Mouse (Mus musculus) cerebellum, adult 2 months (tissue): Measurements from ENCODE around the gene Gdf15. TPM values are rescaled to one million over a fixed set of nuclear protein-coding genes. Genes with fewer than 3 reads are reported as not detected.
A peak's percentile ranks its signal among the peaks of the same experiment; 100 is the strongest.

Experiments used
- DNase-seq, 2 experiments: peaks; one replicate each; pipeline ENCODE4 v3.0.0; 2021
- H3K27ac ChIP-seq: fragments of 200-500 bp; 2 replicates; pipeline ENCODE4 v1.5.1; 2012; ENCODE audit warnings: low read length, control low read depth, inconsistent platforms; ENCODE audit not compliant: insufficient read depth
- H3K27me3 ChIP-seq: fragments of 200-500 bp; 2 replicates; pipeline ENCODE4 v1.6.1; 2012; ENCODE audit warnings: inconsistent platforms, mild to moderate bottlenecking, low read length, moderate library complexity; ENCODE audit not compliant: control insufficient read depth, insufficient read depth
- H3K4me1 ChIP-seq: fragments of 200-500 bp; 2 replicates; pipeline ENCODE4 v1.6.1; 2011; ENCODE audit warnings: low read length; ENCODE audit not compliant: control insufficient read depth, insufficient read depth
- H3K4me3 ChIP-seq: fragments of 200-500 bp; replicated peaks from 2 replicates; pipeline ENCODE3; 2011; ENCODE audit warnings: mild to moderate bottlenecking, low read depth, low read length, control low read depth; ENCODE audit not compliant: insufficient read depth
- CTCF ChIP-seq: fragments of 200-500 bp; IDR thresholded peaks from 2 replicates; pipeline ENCODE4 v1.5.1; 2011; ENCODE audit warnings: low read depth, mild to moderate bottlenecking, control low read depth, low read length, moderate library complexity, borderline replicate concordance; ENCODE audit not compliant: insufficient read depth
- POLR2A ChIP-seq: fragments of 200-500 bp; IDR thresholded peaks from 2 replicates; pipeline ENCODE4 v1.6.1; 2011; ENCODE audit warnings: low read length, control low read depth, borderline replicate concordance; ENCODE audit not compliant: insufficient read depth
- WGBS: fragments of 180-500 bp; shearing (Covaris S2); methylation state at CpG from one replicate; pipeline ENCODE4 v1.1.7; 2018; 5-methylcytosine and 5-hydroxymethylcytosine counted together
- polyA plus RNA-seq: library from polyadenylated mRNA; depleted of rRNA; stranded (reverse); fragments of >200 nt; gene quantifications from 2 replicates; pipeline ENCODE4 v1.2.3, GENCODE M21; 2012

Gene Gdf15
- polyA plus RNA-seq, 1 experiment = 0.28 TPM

DNA sequence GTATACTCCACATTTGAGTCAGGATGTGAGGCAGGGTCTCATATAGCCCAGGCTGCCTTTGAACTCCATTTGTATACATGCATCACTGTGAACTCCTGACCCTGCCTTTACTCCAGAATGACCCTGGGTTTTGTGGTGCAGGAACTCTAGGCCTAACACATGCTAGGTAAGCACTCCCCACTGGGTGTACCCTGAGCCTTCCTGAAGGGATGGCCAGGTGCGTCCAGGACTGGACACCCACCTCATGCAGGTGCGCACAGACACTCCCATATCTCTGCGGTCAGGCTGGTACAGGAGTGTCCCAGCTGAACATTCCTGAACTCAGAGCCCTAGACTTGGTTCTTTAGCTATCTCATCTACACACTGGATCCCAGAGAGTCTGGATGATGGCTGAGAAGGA is 41.9 kb upstream of the Gdf15 start:
- Histone ChIP-seq H3K4me1 (peaks cover 10% of the 10 kb centered on the region), H3K27ac (peak overlapping the region; percentile 98), H3K27me3 (no peaks in the 10 kb centered on the region), H3K4me3 (peak overlapping the region; percentile 76)
- DNase-seq = peak in 1 of 2 experiments; percentile 31
- 82% methylated on average over 3 of the region's 3 CpGs for WGBS
- no peak for TF ChIP-seq POLR2A
- TF ChIP-seq CTCF = no peak

DNA sequence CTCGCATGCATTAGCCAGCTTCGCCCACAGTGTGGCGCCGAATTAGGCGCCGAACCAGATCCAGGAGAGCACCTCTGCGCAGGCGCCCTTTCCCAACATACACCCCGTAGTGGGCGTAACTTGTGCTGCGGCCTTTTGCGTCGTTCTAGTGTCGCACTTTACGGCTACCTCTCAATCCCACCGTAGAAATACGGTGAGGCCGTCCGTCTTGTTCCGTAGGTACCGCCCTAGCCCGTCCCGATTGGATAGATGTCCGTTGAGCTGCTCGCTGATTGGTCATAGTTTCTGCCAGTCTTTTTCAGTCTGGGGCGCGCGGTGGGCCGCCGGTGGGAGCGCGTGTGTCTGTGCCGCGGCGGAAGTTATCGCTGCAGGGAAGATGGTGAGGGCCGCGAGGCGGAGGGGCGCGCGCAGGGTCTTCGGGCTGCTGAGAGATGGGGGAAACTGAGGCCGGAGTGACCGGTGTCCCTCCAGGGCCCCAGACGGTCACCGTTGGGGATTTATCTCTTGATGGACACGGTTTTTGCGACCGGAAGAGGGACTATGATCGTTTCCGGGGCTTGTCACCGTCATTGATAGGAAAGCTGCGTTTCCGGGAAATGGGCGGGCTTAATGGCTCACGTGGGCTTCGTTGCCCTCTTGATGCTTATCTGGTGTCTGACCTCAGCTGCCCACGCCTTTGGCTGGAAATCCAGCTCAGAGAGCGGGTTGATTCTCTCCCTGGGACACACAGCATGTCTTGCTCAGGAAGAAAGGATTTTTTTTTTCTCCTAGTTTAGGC is 41.0 kb upstream of the Gdf15 start, which contains the start of gene Lsm4:
TSS of gene Lsm4 (plus strand) at position 170 of the 778 bp plus-strand sequence.
- peak; percentile 99 to 100 for DNase-seq
- under 1% methylated on average over 60 of the region's 60 CpGs for WGBS
- peak within 1 kb of the TSS; percentile 98 for H3K27ac ChIP-seq
- H3K4me1 ChIP-seq = peaks cover 10% of the 10 kb centered on the region
- TF ChIP-seq POLR2A (peak; percentile 83; the same call in 1 of the 2 replicates), CTCF (peak; percentile 85)
- no peaks in the 10 kb centered on the region for H3K27me3 ChIP-seq
- H3K4me3 ChIP-seq = peak within 1 kb of the TSS; percentile 76

DNA sequence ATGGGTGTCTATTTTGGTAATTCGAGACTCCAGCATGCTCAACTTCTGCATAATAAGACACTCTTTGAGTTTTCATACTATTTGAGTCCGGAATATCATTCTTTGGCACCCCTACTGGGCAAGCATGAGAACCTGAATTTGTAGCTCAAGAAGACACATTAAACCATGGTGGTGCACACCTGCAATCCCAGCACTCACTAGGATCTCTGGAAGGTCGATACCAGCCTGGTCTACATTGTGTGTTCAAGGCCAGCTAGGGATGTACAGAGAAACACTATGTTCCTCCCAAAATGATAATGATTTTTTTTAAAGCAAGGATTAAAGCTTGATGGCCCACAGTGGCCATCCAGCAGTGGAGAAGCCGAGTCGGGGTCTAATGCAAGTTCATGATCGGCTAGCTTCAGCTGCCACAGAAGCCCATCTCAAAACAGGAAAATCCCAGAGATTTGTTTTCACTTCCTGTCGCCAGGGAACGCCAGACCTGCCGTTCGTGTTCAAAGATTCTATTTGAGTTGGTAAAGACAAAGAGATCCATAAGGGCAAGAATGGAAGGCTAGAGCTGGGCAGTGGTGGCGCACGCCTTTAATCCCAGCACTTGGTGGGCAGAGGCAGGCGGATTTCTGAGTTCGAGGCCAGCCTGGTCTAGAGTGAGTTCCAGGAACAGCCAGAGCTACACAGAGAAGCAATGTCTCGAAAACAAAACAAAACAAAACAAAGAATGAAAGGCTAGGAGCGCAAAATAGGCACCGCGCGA is 40.2 kb upstream of the Gdf15 start:
- DNase-seq = no peak
- Histone ChIP-seq H3K4me1 (peaks cover 10% of the 10 kb centered on the region), H3K4me3 (peak overlapping the region; percentile 76), H3K27me3 (no peaks in the 10 kb centered on the region), H3K27ac (peak overlapping the region; percentile 59)
- 33% methylated on average over 19 of the region's 19 CpGs for WGBS
- TF ChIP-seq POLR2A (no peak), CTCF (no peak)

DNA sequence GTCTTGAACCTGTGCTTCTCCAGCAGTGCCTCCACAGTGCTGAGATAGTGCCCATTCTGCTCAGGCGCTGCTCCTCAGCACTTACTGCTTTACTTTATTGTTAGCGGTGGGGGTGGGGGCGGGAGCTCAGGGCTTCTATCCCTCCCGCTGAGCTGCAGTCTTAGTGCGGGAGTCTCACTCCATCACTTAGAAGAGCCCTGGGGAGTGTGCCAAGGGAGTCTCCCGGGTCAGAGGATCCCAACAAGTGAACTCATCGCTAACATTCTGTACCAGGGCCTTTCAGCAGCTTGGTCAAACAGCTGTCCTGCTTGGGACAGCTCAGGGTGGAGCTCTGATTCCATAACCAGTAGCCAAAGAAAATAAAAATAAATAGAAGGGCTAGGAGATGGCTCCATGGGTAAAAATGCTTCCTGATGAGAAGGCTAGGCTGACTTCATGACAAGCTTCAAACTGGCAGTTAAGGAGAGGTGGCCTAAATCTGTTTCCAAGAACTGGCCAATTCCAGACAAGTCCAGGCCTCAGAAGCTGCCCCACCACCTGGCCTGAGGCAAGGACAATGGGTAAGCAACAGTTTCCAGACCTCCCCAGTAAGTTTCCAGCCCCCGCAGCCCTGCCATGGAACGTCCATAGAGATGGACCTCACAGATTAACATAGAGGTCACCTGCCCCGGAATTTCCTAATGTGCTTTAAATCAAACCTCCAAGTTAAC is 39.5 kb upstream of the Gdf15 start:
- Histone ChIP-seq H3K4me3 (no peak overlapping the region), H3K27me3 (no peaks in the 10 kb centered on the region), H3K27ac (no peak overlapping the region), H3K4me1 (peaks cover 10% of the 10 kb centered on the region)
- DNase-seq = peak in 1 of 2 experiments; percentile 35
- WGBS = 67% methylated on average over 10 of the region's 10 CpGs
- no peak for TF ChIP-seq CTCF
- no peak for TF ChIP-seq POLR2A

DNA sequence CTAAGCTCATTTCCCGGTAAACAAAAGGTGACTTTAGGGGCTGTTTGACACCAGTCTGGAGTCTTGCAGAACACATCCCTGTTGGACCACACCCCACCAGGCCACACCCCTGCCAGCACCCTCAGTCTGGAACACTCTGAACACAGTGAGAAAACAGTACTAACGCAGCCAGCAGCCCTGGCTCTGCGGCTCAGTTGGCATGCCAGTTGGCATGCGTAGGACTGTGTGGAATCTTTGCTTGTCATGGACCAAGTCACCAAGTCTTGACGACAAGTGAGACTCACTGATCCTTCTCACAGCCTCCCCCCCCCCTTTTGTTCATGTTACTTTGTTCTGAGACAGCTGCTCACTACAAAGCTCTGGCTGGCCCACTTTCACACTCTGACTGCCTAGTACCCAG is 34.8 kb upstream of the Gdf15 start:
- TF ChIP-seq CTCF = no peak
- TF ChIP-seq POLR2A = no peak
- no peak for DNase-seq
- H3K4me1 ChIP-seq = no peaks in the 10 kb centered on the region

DNA sequence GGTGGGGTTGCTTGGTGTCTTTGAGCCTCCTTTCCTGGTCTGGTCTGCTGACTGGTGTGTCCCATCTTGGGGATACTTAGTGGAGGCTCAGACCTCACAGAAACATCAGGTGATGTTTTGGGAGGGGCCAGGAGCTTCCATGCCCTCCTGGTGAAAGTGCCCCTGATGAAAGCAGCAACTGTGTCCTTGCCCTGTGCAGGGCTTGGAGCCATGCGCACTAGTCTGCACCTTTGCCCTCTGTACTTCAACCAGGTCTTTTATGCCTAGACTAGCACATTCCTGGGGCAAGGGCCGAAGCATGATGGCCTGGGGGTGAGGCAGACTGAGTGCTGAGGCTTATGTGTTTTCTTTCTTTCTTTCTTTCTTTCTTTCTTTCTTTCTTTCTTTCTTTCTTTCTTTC is 33.3 kb upstream of the Gdf15 start:
- TF ChIP-seq POLR2A (no peak), CTCF (no peak)
- 92% methylated on average over 2 of the region's 2 CpGs for WGBS
- Histone ChIP-seq H3K4me1 (no peaks in the 10 kb centered on the region), H3K4me3 (no peak overlapping the region), H3K27me3 (no peaks in the 10 kb centered on the region), H3K27ac (no peak overlapping the region)
- DNase-seq = no peak

More for the DNA sequence above, 34.8 kb upstream of the Gdf15 start:
- WGBS = 23% methylated on average over 5 of the region's 5 CpGs
- H3K4me3 ChIP-seq = no peak overlapping the region
- no peak overlapping the region for H3K27ac ChIP-seq
- no peaks in the 10 kb centered on the region for H3K27me3 ChIP-seq

DNA sequence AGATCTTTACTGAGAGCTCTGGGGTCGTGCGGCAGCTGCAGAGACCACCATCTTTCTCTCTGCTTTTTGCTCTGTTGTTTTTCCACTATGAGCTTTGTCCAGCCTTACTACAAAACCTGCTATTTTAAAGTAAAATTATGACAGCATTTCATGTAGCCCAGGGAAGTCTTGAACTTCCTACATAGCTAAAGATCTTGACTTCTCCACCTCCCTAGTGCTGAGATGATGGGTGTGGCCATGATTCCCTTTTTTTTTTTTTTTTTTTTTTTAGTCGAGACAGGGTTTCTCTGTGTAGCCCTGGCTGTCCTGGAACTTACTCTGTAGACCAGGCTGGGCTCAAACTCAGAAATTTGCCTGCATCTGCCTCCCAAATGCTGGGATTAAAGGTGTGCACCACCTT is 32.4 kb upstream of the Gdf15 start:
- Histone ChIP-seq H3K27me3 (no peaks in the 10 kb centered on the region), H3K4me1 (no peaks in the 10 kb centered on the region), H3K27ac (no peak overlapping the region), H3K4me3 (no peak overlapping the region)
- TF ChIP-seq CTCF (no peak), POLR2A (no peak)
- no peak for DNase-seq
- 73% methylated on average over 3 of the region's 3 CpGs for WGBS
